Mouse (Mus musculus): Measurements from ENCODE around the gene Bag3.

GRCm38 (mm10) chr7:128494546-128494945 is 28.9 kb upstream of the Bag3 start:
- TF ChIP-seq CTCF (IDR thresholded peaks at IDR 0.05; ENCODE audit: extremely low read depth, insufficient read depth, low read length) (no peak), POLR2A (IDR thresholded peaks at IDR 0.05; ENCODE audit: extremely low read depth, insufficient read depth, low read length) (no peak)
